Mouse (Mus musculus) urinary bladder, postnatal 25 days (tissue): ENCODE data around the gene Thrb.

Experiments used
- DNase-seq: peaks from one replicate; pipeline ENCODE4 v3.0.0; 2022; ENCODE audit warnings: low spot score

Thrb gene

DNA sequence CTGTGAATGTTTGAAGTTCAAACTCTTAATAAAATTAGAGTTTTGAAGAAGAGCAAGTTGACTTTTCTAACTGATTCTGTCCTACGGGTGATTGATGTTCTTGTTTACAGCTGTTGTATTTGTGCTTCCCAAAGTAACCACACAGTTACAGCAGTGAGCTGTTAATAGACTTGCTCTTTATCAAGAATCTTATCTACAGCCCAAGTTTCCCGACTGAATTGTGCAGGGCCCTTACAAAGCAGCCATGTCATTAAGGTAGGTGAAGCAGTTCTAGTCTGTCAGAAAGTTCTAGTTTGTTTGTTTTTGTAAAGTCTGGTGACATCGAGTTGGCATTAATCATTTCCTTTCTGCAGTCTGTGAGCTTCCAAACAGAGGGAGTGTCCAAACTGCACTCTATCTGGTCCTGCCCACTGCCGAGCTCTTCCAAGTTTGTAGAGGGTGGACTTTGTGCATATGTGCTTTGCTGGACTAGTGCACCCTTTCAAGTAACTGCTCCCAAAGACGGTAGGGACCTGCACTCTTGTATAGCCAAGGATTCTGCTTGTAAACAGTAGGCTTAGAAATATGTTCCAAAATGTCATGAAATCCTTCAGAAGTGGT, 124.2 kb downstream of the Thrb start:
- no peak for DNase-seq

DNA sequence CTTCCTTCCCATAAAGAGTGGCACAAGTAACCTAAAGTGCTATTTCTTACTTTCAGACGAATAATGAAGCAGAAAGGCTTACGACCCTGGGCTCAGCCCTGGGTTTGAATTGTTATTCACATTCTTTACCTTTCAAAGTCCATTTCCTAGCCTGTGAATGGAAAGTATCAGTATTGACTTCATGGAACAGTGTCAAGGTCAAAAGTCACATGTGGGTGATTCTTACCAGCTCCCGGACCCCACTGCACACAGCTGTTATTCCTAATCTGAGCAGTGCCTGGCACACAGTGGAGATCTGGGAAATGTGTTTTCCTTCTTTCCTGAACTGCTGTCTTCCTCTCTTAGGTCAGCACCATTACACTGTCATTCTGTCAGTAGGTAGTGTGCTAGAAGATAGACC, 125.3 kb downstream of the Thrb start:
- DNase-seq, result no peak

- no peak for DNase-seq
These were observed 126.2 kb downstream of the Thrb start for GRCm38 (mm10) chr14:17786249-17786648.

- DNase-seq, result no peak
These were observed 144.0 kb downstream of the Thrb start for GRCm38 (mm10) chr14:17803934-17804602.

GRCm38 (mm10) chr14:17811051-17811450, 151.0 kb downstream of the Thrb start:
- no peak for DNase-seq

DNA sequence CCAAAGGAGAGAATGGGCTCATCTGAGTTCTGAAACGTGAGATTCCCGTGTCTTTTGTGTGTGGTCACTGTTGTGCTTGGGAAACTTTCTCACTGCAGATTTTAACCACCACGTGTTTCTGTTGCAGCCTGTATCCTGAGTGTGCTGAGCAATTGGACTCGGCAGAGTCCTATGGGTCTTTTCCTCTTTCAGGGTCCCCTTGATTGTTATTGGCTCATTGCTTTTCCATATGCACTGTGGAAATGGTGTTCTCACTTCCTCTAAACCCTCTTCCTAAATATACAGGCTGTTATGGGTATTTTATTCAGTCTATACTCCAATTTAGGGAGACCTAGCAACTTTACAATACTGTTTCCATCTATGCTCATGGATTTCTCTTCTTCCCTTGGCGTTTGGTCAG, 152.4 kb downstream of the Thrb start:
- DNase-seq, result no peak

DNA sequence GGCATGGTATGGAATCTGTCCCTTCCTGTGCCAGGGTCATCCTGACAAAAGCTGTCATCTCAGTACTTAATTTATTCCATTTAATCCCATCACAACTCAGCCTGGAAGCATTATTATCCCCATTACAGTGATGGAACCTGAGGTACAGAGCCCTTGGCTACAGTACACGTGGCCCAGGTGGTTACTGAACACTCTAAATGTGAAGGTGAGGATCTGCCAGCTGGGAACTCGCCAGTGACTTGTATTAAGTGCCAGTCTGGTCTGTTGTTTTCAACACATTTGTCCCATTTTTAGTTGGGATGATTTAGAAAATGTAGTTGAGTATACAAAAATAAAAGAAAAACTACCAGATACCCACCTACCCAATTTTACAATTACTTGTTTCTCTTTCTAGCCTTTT, 155.0 kb downstream of the Thrb start:
- no peak for DNase-seq

DNA sequence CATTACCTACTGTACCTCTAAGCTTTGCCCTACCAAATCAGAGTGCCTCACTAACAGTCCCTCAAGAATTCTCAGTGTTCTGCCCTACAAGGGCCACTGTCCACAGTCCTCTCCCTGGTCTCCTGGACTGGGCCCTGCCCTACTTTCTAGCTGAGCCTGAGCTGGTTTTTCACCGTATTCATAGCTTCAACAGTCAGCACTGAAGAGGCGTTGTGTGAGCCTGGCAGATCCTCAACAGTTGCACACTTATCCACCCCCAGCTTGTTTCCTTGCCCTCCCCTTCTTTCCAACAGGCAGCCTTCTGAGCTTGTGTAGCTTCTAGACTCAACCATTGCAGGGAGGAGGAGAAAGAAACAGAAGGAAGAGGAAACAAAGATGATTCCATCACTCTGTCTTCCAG, 158.0 kb downstream of the Thrb start:
- DNase-seq, result no peak

DNA sequence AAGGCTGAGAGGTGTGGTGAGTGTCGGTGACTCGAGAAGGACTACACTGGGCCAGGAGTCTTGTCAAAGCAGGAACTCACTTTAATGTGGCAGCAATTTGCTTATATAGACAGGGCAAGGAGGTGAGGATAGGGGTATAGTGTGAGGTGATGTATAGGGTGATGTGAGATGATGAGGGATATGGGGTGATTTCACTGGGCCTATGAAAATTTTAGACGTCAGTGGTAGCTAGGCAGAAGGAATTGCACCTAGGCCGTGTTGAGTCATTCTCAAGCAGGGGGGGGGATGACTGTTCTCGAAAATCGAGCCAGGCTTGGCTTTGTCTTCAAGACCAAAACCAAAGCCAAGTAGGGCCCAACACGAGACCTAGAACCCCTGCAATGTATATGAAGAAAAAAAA, 162.7 kb downstream of the Thrb start:
- no peak for DNase-seq

GRCm38 (mm10) chr14:17827401-17827800, 167.3 kb downstream of the Thrb start:
- DNase-seq, result no peak

DNA sequence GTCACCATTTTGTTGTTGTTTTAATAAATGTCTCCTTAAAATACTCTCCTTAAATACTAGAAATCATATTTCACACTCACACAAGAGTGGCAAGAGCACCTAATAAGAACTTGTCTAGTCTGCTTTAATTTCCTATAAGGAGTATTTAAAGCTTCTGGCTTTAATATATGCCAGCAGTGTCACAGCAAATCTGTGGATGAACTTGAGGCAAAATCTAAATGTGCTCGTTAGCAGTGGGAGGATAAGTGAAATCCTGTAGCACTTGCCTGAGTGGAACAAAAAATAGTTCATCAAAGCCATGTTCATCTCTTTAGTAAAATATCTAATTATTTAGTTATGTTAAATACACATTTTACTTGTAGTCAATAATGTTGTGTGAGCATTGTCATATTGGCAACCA, 175.7 kb downstream of the Thrb start:
- no peak for DNase-seq

DNA sequence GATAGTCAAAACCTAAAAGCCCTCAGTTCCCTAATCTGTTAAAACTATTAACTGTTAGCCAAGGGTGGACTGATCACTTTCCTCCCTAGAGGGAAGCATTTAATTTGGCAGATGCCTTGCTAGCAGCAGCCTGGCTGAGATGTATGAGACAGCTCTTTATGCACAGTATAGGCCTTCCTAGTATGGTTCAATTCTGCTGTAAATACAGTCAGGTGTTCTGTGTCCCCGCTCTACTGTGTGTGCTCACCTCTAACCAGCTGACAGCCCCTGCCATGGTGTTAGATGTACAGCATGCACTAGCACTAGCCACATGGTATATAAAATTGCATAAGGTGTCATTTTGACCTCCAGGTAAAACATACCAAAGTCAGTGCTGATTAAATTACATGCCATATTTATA, 176.7 kb downstream of the Thrb start:
- no peak for DNase-seq

DNA sequence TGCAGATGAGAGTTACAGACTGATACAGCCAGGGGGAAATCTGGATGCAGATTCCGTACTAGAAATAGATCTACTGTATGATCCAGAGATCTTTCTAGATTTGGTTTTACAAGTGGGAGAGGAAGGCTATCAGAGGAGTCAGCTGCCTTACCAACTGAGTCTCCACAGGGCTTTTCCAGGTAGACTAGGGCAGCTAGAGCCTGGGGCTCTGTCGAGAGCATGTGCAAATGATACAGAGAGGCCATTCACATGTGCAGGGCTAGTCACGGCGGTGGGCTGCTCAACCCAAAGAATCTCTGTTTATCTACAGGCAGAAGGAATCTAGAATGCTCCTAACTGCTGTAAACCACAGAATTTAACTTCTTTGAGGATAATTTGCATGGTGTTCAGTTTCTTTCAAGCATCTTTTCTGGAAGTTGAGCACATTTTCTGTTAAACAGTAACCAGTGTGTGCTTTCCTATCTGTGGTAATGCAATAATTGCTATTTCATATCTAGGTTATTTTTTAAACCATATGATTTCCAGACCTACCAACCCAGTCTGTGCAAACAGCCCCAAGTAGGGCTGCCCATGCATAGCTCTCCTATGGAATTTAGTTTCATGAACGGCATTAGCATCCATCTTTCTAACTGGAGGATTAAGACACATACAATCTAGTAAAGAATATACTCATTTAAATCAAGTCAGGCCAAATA, 185.1 kb downstream of the Thrb start:
- no peak for DNase-seq

DNA sequence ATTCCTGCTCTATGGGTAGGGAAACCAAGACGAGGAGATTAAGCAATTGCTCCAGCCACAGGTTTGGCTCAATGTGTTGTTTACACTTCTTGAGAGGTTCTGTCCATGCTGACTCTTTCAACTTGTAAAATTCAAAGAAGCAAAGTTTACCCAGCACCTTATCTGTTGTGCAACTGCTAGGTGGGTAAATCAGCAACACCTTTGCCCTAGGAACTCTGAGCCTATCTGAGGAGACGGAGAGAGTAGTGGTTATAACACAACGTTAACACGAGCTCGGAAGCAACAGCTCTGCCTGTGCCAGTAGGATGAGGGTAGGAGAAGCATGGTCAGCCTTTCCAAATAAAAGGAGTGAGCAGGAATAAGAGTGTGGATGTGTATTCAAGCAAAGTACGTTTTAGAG, 185.8 kb downstream of the Thrb start:
- DNase-seq, result no peak

- DNase-seq, result no peak
These were observed 186.6 kb downstream of the Thrb start for GRCm38 (mm10) chr14:17846700-17847099.

DNA sequence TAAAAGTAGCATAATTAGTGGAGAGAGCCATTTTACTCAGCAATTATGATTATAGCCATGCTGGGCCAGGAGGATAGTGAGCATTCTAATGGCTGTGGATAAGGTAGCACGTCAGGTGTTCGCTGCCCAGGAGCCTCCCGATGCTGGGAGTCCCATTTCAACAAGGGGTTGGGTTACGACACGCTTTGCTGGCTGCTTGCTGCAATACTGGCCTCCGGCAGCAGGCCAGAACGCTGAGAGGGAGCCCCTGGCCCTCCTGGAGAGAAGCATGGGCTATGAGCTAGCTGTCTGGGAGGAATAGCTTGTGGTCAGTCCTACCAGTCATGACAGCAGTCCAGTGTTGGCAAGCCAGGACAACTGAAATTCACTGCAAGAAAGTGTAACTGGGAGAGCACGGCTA, 187.2 kb downstream of the Thrb start:
- no peak for DNase-seq

- no peak for DNase-seq
These were observed 190.3 kb downstream of the Thrb start for GRCm38 (mm10) chr14:17850355-17850754.

DNA sequence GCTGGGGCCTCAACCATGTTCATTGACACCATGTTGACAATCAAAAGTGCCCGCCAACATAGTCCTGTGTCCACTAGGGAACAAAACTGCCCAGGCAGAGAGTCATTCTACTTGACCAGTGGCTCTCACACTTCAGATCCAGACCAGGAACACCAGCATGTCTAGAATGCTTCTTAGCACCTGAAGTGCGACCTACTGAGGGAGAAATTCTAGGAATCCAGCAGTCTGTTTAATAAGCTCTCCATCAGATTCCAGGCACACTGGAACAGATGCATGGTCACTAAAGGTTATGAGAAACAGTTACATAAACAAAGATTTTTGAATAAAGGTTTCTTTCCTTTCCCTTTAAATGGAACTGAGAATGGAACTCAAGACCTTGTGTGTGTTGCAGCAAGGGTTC, 192.2 kb downstream of the Thrb start:
- DNase-seq, result no peak

DNA sequence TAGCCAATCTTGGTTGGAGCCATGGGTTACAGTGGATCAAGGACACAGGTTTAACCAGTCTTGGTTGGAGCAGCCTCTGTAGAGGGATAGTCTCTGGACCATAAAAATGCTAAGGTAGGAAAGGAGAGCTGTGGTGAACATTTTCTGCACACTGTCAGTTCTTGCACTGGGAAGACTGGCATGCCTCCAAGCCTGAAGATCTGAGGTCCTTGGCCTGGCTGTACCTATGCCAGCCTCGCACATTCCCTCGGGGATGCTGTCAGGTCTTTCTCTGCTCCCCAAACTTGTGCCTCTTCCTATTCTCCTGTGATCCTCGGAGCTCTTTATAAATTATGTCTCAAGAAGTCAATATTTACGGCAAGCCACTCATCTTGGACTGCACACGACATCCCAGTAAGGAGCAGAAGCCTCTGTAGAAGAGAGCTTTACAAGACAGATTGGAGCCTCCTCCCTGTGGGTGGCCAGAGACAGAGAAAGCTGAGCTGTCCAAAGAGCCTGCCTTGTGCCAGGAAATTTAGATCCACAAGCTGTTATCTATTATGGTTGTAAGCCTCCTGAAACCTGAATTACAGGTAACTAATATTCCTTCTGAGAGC, 199.8 kb downstream of the Thrb start:
- DNase-seq, result no peak

DNA sequence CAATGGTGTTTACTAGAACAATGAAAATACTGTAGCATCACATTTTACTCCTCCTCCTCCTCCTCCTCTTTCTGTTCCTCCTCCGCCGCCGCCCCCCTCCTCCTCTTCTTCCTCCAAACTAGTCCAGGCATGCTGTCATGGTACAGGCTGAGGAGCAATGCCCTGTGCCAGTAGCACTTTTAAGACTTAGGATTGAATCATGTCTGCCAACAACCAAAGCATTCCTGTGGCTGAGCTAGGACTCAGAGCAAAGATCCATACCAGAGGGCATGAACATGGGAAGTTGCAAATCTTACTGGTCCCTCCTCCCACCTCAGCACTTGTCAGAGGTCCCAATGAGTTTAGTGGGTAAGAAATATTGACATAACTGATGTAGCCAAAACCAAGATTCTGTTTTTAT, 202.6 kb downstream of the Thrb start:
- DNase-seq, result no peak

GRCm38 (mm10) chr14:17863701-17864320, 203.8 kb downstream of the Thrb start:
- DNase-seq, result no peak

GRCm38 (mm10) chr14:17868326-17868725, 208.3 kb downstream of the Thrb start:
- DNase-seq, result no peak

DNA sequence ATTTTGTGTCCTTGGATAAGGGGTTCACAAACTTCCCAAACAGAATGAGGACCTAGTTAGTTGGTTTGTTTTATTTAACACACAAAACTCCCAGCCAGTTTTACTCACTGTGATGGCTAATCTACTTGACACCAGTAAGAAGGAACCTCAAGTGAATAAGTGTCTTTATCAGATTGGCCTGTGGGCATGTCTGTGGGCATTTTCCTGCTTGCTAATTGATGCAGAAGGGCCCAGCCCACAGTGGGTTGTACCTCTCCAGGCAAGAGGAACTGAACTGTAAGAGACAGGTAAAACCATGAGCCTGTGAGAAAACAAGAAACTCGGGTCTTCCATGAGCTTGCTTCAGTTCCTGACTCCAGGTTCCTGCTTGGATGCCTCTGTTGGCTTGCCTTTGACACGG, 215.9 kb downstream of the Thrb start:
- DNase-seq, result no peak
